Comparison of ENCODE assay signal across 26 mouse cellular contexts in the genomic region with DNA sequence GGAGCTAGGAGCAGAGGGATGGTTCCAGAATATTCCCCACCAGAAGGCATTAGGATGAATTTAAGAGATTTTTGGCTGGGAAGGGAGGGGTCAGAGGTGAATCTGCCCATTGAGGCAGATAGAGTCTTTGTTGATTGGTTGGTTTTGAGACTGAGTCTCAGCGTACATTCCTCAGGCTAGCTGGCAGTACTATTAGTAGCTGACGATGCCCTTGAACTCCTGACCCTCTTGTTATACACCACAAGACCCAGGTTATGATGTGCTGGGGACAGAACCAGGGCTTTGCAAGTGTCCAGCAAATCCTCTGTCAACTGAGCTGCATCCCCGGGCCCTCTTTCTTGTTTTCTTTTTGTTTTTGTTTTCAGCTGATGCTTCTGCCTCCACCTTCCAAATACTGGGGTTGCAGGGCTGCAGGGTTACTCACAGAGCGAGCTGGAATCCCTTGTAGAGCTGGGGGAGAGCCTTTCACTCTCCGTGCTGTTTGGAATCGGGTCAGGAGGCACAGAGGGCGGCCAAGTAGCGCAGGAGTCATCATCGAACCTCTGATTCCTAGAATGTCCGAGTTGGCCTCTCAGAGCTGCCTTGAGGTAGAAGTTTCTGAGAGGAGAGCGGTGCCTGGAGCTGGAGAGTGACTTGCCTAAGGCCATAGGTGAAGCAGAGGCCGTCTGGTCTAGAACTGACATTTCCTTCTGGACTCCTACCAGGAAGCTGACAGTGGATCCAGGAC. TPM values are rescaled to one million over a fixed set of nuclear protein-coding genes. Genes with fewer than 3 reads are reported as not detected.
A peak's percentile ranks its signal among the peaks of the same experiment; 100 is the strongest.
DNase-seq lines count a peak whose midpoint lies in the region; ATAC-seq lines count a peak whose summit lies in the region.
"Had no signal": no experiment of that assay in that cellular context is flagged by ENCODE, and none has a peak within 500 bp of the region (broad histone marks: within the 10 kb centered on the region; RNA-seq: fewer than 3 reads in every experiment).

No protein-coding gene starts in this region.

- H3K27ac ChIP-seq in midbrain, embryonic 10.5 days (replicated peaks): peak overlapping the region; percentile 38; the same call in 1 of the 2 replicates
- no peak overlapping the region for H3K27ac ChIP-seq in midbrain, embryonic 11.5 days (ENCODE audit: low read depth, low read length)
- H3K27ac ChIP-seq: embryonic facial prominence, embryonic 12.5 days; embryonic facial prominence, embryonic 15.5 days; gastrocnemius, adult 2 months; heart, embryonic 13.5 days; hindbrain, embryonic 14.5 days; hindbrain, postnatal 0 days had no signal

- H3K4me2 ChIP-seq in midbrain, embryonic 11.5 days: no peak overlapping the region
- H3K4me2 ChIP-seq: embryonic facial prominence, embryonic 12.5 days; embryonic facial prominence, embryonic 15.5 days; heart, embryonic 13.5 days; hindbrain, embryonic 14.5 days had no signal

- H3K36me3 ChIP-seq in midbrain, embryonic 10.5 days: no peaks in the 10 kb centered on the region
- no peaks in the 10 kb centered on the region for H3K36me3 ChIP-seq in midbrain, embryonic 11.5 days (ENCODE audit: control insufficient read depth, insufficient read depth, low read length)
- H3K36me3 ChIP-seq: embryonic facial prominence, embryonic 12.5 days; embryonic facial prominence, embryonic 15.5 days; heart, embryonic 13.5 days had no signal

- ATAC-seq in midbrain, embryonic 11.5 days (ENCODE audit: low FRiP score): no peak
- ATAC-seq: forebrain, embryonic 14.5 days; forebrain, postnatal 0 days; hindbrain, postnatal 0 days; inflammation-experienced regulatory T-cells, adult 6 months; intestine, embryonic 16.5 days had no signal

- H3K9me3 ChIP-seq in midbrain, embryonic 10.5 days (replicated peaks): no peaks in the 10 kb centered on the region
- no peaks in the 10 kb centered on the region for H3K9me3 ChIP-seq in midbrain, embryonic 11.5 days (ENCODE audit: control insufficient read depth, low read length)
- H3K9me3 ChIP-seq: embryonic facial prominence, embryonic 12.5 days; embryonic facial prominence, embryonic 15.5 days; heart, embryonic 13.5 days had no signal

- peaks cover 20% of the 10 kb centered on the region for H3K4me1 ChIP-seq in midbrain, embryonic 10.5 days
- H3K4me1 ChIP-seq in midbrain, embryonic 11.5 days (ENCODE audit: control insufficient read depth, insufficient read depth, low read length): no peaks in the 10 kb centered on the region
- H3K4me1 ChIP-seq: embryonic facial prominence, embryonic 12.5 days had no signal

- H3K27me3 ChIP-seq in midbrain, embryonic 10.5 days (ENCODE audit: low read depth, poor library complexity, severe bottlenecking): no peaks in the 10 kb centered on the region
- no peaks in the 10 kb centered on the region for H3K27me3 ChIP-seq in midbrain, embryonic 11.5 days (ENCODE audit: control insufficient read depth, insufficient read depth, low read length)
- H3K27me3 ChIP-seq: embryonic facial prominence, embryonic 12.5 days; embryonic facial prominence, embryonic 15.5 days; heart, embryonic 13.5 days had no signal

- peak; percentile 58 for DNase-seq in adrenal gland, postnatal 14 days
- DNase-seq in adrenal gland, postnatal 25 days: no peak
- no peak for DNase-seq in midbrain, embryonic 10.5 days (ENCODE audit: low spot score)
- DNase-seq in midbrain, embryonic 11.5 days (ENCODE audit: low spot score, missing footprints): no peak
- DNase-seq in R1 (ENCODE audit: low read depth, low spot score): peak; percentile 64
- DNase-seq in layer of hippocampus, adult 8-10 months (ENCODE audit: low spot score in 2 of 2): no peak
- no peak for DNase-seq in layer of hippocampus, adult 11-12 months (ENCODE audit: low spot score)
- DNase-seq: cerebellum, adult 11 months; cerebellum, adult 2 months; cerebellum, adult 9-11 months; cerebellum, postnatal 25 days; forebrain, postnatal 0 days; gastrocnemius, adult 2 months; gastrocnemius, postnatal 14 days; heart, adult 11 months; heart, postnatal 14 days; heart, postnatal 4 days; kidney, adult 18-20 months had no signal

- no peak overlapping the region for H3K4me3 ChIP-seq in midbrain, embryonic 10.5 days
- no peak overlapping the region for H3K4me3 ChIP-seq in midbrain, embryonic 11.5 days (ENCODE audit: low read depth, low read length)
- H3K4me3 ChIP-seq: embryonic facial prominence, embryonic 12.5 days; embryonic facial prominence, embryonic 15.5 days; gastrocnemius, adult 2 months; heart, embryonic 13.5 days had no signal

- WGBS in midbrain, embryonic 10.5 days: 81% methylated on average over 12 of the region's 12 CpGs
- WGBS in midbrain, embryonic 11.5 days: 83% methylated on average over 12 of the region's 12 CpGs

- no peak overlapping the region for H3K9ac ChIP-seq in midbrain, embryonic 11.5 days (ENCODE audit: low read length)
- H3K9ac ChIP-seq: embryonic facial prominence, embryonic 12.5 days; embryonic facial prominence, embryonic 15.5 days; forebrain, postnatal 0 days; heart, embryonic 13.5 days; hindbrain, embryonic 14.5 days had no signal

RNA-seq across cellular contexts. Expression of a gene that starts 27.6 kb away (rescaled TPM):
- total RNA-seq in adrenal gland, postnatal 14 days (2021): 95.5 and 95.9 TPM in 2 replicates
- 103 and 106 TPM in 2 replicates for total RNA-seq in adrenal gland, postnatal 25 days (2021)
- 13.0 and 15.3 TPM in 2 replicates for polyA plus RNA-seq in midbrain, embryonic 10.5 days (2016; fragmentation: Nextera tagmentation; extraction: Ambion mirVana)
- 13.9 and 14.0 TPM in 2 replicates for polyA plus RNA-seq in midbrain, embryonic 11.5 days (2014; fragmentation: Nextera tagmentation; extraction: Ambion mirVana)
- total RNA-seq in layer of hippocampus, adult 8-10 months (2022): 10 to 100 TPM; 91.6 to 96.7 (median 94.3) TPM

Comparison
In these comparisons a context has a peak if more than half of its experiments do, and no peak if none do; other contexts are left out.
1. DNase-seq: peak in adrenal gland, postnatal 14 days (single experiment) and R1 (single experiment); none in adrenal gland, postnatal 25 days (single experiment), midbrain, embryonic 10.5 days (single experiment), midbrain, embryonic 11.5 days (single experiment), layer of hippocampus, adult 8-10 months (0 of 2) and layer of hippocampus, adult 11-12 months (single experiment).